Mouse (Mus musculus): ENCODE data around the gene Grem2. TPM values are rescaled to one million over a fixed set of nuclear protein-coding genes. Genes with fewer than 3 reads are reported as not detected.

Grem2 gene
- polyA plus RNA-seq (2016; fragmentation: Nextera tagmentation; extraction: Ambion mirVana) = 0.45 and 0.77 TPM in 2 replicates

DNA sequence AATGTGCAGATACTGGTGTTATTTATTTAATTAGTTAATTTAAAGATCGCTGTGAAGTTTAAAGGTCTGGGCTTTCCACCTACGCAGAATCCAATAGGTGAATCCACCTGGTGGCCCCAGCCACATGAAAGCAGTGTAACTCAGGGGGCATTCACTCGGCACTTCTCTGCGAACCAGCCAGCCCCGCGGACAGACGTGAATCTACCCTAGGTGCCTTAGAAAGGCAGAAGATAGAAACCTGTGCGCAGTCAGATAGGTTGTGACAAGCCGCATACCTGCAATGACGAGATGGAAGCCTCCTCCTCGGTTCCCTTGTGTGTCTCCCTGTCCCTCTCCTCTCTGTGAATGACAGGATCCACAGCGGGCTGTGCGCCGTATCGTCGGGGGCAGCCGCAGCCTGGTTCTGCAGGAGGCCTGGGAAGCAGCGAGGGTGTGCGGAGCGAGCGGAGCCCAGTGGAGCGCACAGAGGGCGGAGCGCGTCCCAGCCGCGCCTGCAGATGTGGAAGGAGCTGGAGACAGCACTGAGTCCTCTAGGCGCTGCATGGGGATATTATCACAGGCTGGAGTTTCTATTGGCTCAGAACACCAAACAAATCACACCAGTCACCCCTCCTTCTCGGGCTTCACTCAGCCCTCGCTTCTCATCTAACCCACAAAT, at the start of gene Grem2:
Gene Grem2, minus strand, starts transcription at position 522 of the 658 bp plus-strand sequence.
- Histone ChIP-seq H3K9me3 (no peaks in the 10 kb centered on the region), H3K27me3 (peaks cover 12% of the 10 kb centered on the region; the same call in 1 of the 2 replicates), H3K4me1 (replicated peaks) (no peaks in the 10 kb centered on the region), H3K9ac (replicated peaks) (peak within 1 kb of the TSS; percentile 9), H3K4me2 (peak within 1 kb of the TSS; percentile 62), H3K4me3 (replicated peaks) (peak within 1 kb of the TSS; percentile 42), H3K27ac (no peak within 1 kb of the TSS), H3K36me3 (no peaks in the 10 kb centered on the region)
- ATAC-seq (ENCODE audit: insufficient number of reproducible peaks, insufficient read depth, low FRiP score, low TSS enrichment, low read depth) = peak; percentile 92
- 5% methylated on average over 30 of the region's 30 CpGs for WGBS

DNA sequence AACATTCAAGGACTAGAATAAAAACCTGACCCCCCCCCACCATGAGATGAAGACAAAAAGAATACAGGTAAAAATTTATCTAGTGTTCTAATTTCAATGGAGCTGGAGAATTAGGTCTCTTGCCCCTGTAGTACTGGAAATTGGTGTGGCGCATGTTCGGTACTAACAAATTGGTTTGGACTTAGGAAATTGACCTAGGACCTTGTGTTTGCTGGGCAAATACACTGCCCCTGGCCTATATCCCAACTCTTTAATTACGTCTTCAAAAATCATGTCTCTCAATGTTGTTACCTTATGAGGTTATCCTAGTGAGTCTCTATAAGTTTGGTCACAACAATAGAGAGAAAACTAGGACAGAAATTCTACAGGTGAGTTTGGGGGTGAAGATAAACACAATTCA, 38.2 kb upstream of the Grem2 start:
- Histone ChIP-seq H3K4me1 (replicated peaks) (no peaks in the 10 kb centered on the region), H3K9ac (replicated peaks) (no peak overlapping the region), H3K4me2 (no peak overlapping the region), H3K4me3 (replicated peaks) (no peak overlapping the region), H3K27ac (no peak overlapping the region), H3K9me3 (no peaks in the 10 kb centered on the region), H3K36me3 (no peaks in the 10 kb centered on the region), H3K27me3 (no peaks in the 10 kb centered on the region)
- WGBS = 93% methylated on average over 3 of the region's 3 CpGs
- ATAC-seq (ENCODE audit: insufficient number of reproducible peaks, insufficient read depth, low FRiP score, low TSS enrichment, low read depth) = no peak

DNA sequence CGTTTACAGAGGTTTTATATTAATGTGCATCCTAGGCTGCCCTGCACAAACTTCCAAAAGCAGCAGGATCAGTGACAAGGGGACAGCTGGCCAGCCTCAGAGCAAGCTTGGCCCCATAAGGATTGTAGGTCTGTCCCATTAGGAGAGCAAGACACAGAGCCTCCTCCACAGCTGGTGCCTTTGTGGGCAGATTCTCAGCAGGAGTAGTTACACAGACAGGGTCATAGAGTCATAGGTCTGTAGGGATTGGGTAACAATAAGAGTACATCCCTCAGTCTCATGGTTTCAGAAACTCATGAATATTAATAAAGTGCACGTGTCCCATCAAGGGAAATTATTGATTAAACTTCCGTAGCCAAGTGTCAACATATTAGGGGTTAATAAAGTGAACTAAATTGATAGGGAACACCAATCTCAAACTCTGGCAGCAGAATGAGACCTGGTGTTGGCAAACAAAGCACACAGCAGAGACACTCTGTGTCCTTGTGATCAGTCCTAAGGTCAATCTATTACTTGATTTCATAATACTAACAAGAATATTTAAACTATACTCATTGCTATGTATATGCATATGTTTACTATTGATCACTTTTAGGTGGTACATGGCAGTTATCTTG, 9.5 kb upstream of the Grem2 start:
- H3K4me1 ChIP-seq (replicated peaks) = no peaks in the 10 kb centered on the region
- no peak for ATAC-seq (ENCODE audit: insufficient number of reproducible peaks, insufficient read depth, low FRiP score, low TSS enrichment, low read depth)

DNA sequence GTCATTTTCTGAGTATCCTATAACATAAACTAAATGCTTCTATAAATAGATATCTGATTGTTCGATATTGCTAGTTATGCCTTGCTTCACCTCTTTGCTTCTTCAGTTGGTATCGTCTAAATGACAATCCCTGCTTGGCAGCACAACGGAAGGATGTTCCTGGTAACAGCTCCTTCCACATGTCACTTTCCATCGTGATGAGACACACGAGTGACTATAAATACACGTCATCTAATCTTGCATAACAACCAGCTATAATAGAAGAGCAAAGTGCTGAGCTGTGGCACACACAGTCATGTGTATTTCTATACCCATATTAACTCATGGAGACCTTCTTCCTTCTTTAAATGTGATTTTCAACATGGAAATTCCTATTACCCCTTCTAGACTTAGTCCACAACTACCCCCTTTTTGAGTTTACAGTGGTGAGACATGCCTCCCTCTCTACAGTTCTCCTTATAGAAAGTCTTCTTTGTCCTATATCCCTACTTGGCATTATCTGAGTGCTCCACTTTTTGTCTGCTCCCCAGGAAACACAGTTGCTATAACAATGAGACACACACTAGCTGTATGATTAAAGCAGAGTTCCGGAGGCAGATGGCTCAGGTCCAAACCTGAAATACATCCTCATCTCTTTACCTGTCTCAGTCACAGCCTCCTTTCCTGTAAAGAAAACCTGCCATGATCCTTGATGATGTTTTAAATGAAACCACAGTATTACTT, 8.0 kb upstream of the Grem2 start:
- no peak overlapping the region for H3K27ac ChIP-seq
- no peak overlapping the region for H3K4me2 ChIP-seq
- no peak overlapping the region for H3K4me3 ChIP-seq (replicated peaks)
- 87% methylated on average over 7 of the region's 7 CpGs for WGBS
- H3K9ac ChIP-seq (replicated peaks) = no peak overlapping the region
- no peak for ATAC-seq (ENCODE audit: insufficient number of reproducible peaks, insufficient read depth, low FRiP score, low TSS enrichment, low read depth)
- H3K36me3 ChIP-seq = no peaks in the 10 kb centered on the region
- H3K4me1 ChIP-seq (replicated peaks) = no peaks in the 10 kb centered on the region
- no peaks in the 10 kb centered on the region for H3K27me3 ChIP-seq
- no peaks in the 10 kb centered on the region for H3K9me3 ChIP-seq

More for the DNA sequence above, 9.5 kb upstream of the Grem2 start:
- no peak overlapping the region for H3K9ac ChIP-seq (replicated peaks)
- H3K27ac ChIP-seq = no peak overlapping the region
- H3K4me2 ChIP-seq = no peak overlapping the region
- H3K9me3 ChIP-seq = no peaks in the 10 kb centered on the region
- 72% methylated on average over 3 of the region's 3 CpGs for WGBS
- no peak overlapping the region for H3K4me3 ChIP-seq (replicated peaks)
- H3K27me3 ChIP-seq = no peaks in the 10 kb centered on the region
- no peaks in the 10 kb centered on the region for H3K36me3 ChIP-seq

DNA sequence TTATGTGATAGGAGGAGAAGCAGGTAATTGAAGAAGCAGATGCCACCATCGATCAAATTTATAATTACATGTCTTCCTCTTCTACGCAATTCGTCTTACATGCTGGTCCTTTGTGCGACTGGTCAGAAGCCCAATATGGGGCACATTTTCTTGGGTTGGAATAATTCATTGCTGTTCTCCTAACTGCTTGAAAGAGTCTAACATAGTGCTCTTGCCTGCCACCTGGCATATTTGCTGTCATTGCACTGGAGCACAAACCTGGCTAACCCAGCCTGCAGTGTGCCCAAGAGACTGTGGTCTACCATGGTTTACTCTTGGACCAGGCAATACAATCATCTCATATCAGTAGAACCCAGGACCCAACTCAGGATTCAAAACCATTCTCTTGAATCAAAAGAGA, 2.7 kb downstream of the Grem2 start:
- H3K36me3 ChIP-seq = no peaks in the 10 kb centered on the region
- no peaks in the 10 kb centered on the region for H3K4me1 ChIP-seq (replicated peaks)
- no peak overlapping the region for H3K4me3 ChIP-seq (replicated peaks)
- WGBS = 93% methylated on average over 4 of the region's 4 CpGs
- peaks cover 12% of the 10 kb centered on the region; the same call in 1 of the 2 replicates for H3K27me3 ChIP-seq
- H3K4me2 ChIP-seq = no peak overlapping the region
- no peak overlapping the region for H3K27ac ChIP-seq
- no peak for ATAC-seq (ENCODE audit: insufficient number of reproducible peaks, insufficient read depth, low FRiP score, low TSS enrichment, low read depth)
- no peaks in the 10 kb centered on the region for H3K9me3 ChIP-seq
- no peak overlapping the region for H3K9ac ChIP-seq (replicated peaks)

DNA sequence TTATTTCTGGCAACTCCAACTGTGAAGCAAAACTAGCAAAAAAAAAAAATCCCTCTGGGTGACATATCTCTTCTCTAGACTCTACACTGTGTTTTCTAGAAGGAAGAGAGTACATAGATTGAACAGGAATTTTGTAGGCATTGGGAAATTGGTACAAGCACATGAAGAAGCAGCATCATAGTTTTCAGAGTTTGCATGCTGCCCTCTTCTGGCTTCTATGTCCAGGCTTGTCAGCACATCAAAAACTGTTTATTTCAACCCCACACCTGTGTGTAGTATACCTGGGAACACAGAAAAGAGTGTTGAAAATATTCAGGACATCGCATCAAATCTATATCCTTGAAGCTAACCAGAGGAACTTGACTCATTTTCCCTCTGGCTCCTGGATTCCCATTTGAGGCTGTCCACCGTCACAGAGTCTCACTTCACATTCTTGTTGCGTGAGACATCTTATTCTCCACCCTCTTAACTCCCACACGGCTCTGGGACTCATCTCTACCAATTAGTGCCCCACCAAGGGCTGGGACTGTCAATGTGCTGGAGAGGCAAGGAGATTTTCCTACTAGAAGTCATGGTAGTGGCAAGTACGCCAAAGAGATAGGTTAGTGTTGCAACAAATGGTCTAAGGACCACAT, 3.3 kb downstream of the Grem2 start:
- no peak overlapping the region for H3K4me2 ChIP-seq
- no peak overlapping the region for H3K4me3 ChIP-seq (replicated peaks)
- no peaks in the 10 kb centered on the region for H3K36me3 ChIP-seq
- H3K9ac ChIP-seq (replicated peaks) = no peak overlapping the region
- no peak overlapping the region for H3K27ac ChIP-seq
- H3K27me3 ChIP-seq = peaks cover 12% of the 10 kb centered on the region; the same call in 1 of the 2 replicates
- no peaks in the 10 kb centered on the region for H3K4me1 ChIP-seq (replicated peaks)
- H3K9me3 ChIP-seq = no peaks in the 10 kb centered on the region
- ATAC-seq (ENCODE audit: insufficient number of reproducible peaks, insufficient read depth, low FRiP score, low TSS enrichment, low read depth) = no peak
- WGBS = 85% methylated on average over 5 of the region's 5 CpGs

DNA sequence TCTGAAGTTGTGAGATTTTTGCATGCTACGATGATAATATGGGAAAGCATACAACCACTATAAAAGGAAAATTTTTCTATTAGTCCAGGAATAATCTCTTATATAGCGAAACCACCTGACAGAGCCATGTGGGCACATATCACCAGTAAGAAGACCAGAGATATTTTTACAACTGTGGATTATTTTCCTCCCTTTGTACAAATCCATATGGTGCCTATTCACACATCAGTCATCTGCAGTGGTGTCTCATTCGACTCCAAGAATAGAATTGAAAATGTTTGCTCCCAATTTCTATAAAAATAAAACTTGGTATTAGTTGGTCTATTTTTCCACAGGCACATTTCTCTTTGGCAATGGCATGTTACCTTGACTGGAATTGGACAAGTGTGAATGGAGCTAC, 11.8 kb downstream of the Grem2 start:
- no peak for ATAC-seq (ENCODE audit: insufficient number of reproducible peaks, insufficient read depth, low FRiP score, low TSS enrichment, low read depth)
- Histone ChIP-seq H3K27ac (no peak overlapping the region), H3K27me3 (no peaks in the 10 kb centered on the region), H3K4me3 (replicated peaks) (no peak overlapping the region), H3K4me2 (no peak overlapping the region), H3K4me1 (replicated peaks) (no peaks in the 10 kb centered on the region), H3K9ac (replicated peaks) (no peak overlapping the region), H3K9me3 (no peaks in the 10 kb centered on the region), H3K36me3 (no peaks in the 10 kb centered on the region)
- WGBS = 72% methylated on average over 3 of the region's 3 CpGs

DNA sequence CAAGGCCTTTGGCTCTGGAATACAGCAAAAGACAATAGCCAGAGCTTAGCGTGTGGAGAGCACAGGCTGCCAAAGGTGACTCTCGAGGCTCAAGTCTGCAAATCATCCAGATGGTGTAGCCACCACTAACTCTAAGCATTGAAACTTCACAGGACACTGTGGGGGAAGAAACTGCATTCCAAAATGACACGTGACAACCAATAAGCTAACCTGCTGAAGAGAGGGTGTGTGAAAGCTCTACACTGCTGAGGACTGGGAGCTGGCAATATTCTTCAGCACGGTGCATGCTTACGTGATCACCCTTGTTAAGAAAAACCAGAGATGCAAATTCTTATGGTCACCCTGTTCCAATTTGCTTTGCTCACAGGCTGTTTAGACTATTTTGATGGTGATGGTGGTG, 13.4 kb downstream of the Grem2 start:
- Histone ChIP-seq H3K9me3 (no peaks in the 10 kb centered on the region), H3K4me2 (no peak overlapping the region), H3K4me3 (replicated peaks) (no peak overlapping the region), H3K27ac (no peak overlapping the region), H3K27me3 (no peaks in the 10 kb centered on the region), H3K9ac (replicated peaks) (no peak overlapping the region), H3K4me1 (replicated peaks) (no peaks in the 10 kb centered on the region), H3K36me3 (no peaks in the 10 kb centered on the region)
- ATAC-seq (ENCODE audit: insufficient number of reproducible peaks, insufficient read depth, low FRiP score, low TSS enrichment, low read depth) = no peak
- 88% methylated on average over 5 of the region's 5 CpGs for WGBS

DNA sequence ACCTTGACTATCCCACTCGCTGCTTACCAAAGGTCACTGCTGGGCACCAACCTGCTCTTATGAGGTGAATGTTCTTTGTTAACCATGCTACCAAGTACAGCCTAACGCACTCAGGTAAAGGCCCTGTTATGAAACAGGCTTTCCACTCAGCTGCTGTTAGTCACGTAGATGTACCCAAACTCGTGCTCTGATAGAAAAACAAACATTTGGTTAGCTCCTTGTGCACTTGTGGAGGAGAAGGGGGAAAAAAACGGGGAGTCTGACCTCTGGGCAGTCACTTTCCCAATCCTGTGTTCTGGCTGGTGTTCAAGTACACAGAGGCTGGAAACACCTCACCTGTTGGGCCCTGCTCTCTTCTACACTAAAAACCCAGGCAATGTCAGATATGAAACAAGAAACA, 14.0 kb downstream of the Grem2 start:
- H3K36me3 ChIP-seq = no peaks in the 10 kb centered on the region
- H3K4me3 ChIP-seq (replicated peaks) = no peak overlapping the region
- WGBS = 82% methylated on average over 5 of the region's 5 CpGs

DNA sequence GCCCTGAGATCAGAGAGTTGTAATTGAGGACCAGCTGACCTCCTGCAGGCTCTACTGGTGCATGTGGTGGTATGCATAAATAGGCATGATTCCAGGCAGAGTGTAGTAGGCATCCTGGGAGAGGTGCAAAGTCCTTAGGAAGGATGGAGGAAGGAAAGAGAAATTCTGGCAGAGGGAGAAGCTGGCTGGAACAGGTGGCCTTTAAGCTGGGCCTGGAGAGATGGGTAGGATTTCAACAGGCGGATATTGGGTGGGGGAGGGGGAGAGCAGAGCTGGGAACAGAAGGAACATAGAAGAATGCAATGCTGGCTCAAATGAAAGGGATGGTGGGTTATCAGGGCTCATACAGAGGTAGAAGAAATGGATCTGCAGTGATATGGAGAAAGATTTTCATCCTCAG, 18.9 kb downstream of the Grem2 start:
- H3K36me3 ChIP-seq = no peaks in the 10 kb centered on the region
- H3K4me3 ChIP-seq (replicated peaks) = no peak overlapping the region
- no peaks in the 10 kb centered on the region for H3K27me3 ChIP-seq
- no peak overlapping the region for H3K4me2 ChIP-seq
- no peaks in the 10 kb centered on the region for H3K4me1 ChIP-seq (replicated peaks)
- WGBS = 30% methylated on average over 1 of the region's 1 CpGs
- H3K27ac ChIP-seq = no peak overlapping the region
- no peaks in the 10 kb centered on the region for H3K9me3 ChIP-seq
- peak; percentile 68; the same call in 1 of the 2 replicates for ATAC-seq (ENCODE audit: insufficient number of reproducible peaks, insufficient read depth, low FRiP score, low TSS enrichment, low read depth)
- H3K9ac ChIP-seq (replicated peaks) = no peak overlapping the region

More for the DNA sequence above, 14.0 kb downstream of the Grem2 start:
- Histone ChIP-seq H3K27me3 (no peaks in the 10 kb centered on the region), H3K4me2 (no peak overlapping the region), H3K27ac (no peak overlapping the region), H3K9ac (replicated peaks) (no peak overlapping the region), H3K4me1 (replicated peaks) (no peaks in the 10 kb centered on the region), H3K9me3 (no peaks in the 10 kb centered on the region)
- ATAC-seq (ENCODE audit: insufficient number of reproducible peaks, insufficient read depth, low FRiP score, low TSS enrichment, low read depth) = no peak

DNA sequence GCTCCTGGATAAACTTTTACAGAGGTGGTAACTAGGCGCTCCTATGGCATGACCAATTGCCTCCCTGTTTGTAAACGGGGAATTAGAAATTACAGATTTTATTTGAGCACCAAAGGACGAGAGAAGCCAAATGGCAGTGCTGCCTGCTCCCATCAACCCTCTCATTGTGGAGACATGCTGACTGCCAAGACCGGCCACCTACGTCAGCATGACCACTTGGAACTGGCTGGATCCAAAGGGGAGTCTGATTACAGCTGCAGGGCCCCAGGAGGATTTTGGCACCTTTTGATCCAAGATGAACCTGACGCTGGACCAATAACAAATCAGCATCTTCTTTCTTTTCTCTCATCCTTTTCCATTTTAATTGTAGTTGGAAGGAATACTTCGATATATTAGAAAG, 29.1 kb downstream of the Grem2 start:
- H3K9ac ChIP-seq (replicated peaks) = no peak overlapping the region
- H3K27ac ChIP-seq = no peak overlapping the region
- no peaks in the 10 kb centered on the region for H3K27me3 ChIP-seq
- no peaks in the 10 kb centered on the region for H3K9me3 ChIP-seq
- H3K4me2 ChIP-seq = no peak overlapping the region
- no peaks in the 10 kb centered on the region for H3K4me1 ChIP-seq (replicated peaks)
- H3K4me3 ChIP-seq (replicated peaks) = no peak overlapping the region
- H3K36me3 ChIP-seq = no peaks in the 10 kb centered on the region
- ATAC-seq (ENCODE audit: insufficient number of reproducible peaks, insufficient read depth, low FRiP score, low TSS enrichment, low read depth) = no peak
- WGBS = 84% methylated on average over 7 of the region's 7 CpGs

Data from limb, embryonic 12.5 days (tissue).